Mouse (Mus musculus) adrenal gland, postnatal 10 days (tissue): ENCODE measurements around the gene Rbks. TPM values are rescaled to one million over a fixed set of nuclear protein-coding genes. Genes with fewer than 3 reads are reported as not detected.
A peak's percentile ranks its signal among the peaks of the same experiment; 100 is the strongest.

Experiments
- DNase-seq: peaks from one replicate; pipeline ENCODE4 v3.0.0; 2021; ENCODE audit warnings: mixed read lengths
- microRNA-seq: library from miRNA; unstranded; fragments of <30 nt; microRNA quantifications from one replicate; pipeline ENCODE4 v1.2.0, GENCODE M21; 2021
- total RNA-seq, 2 experiments: library from RNA; stranded (reverse); gene quantifications; 2 replicates each; pipeline ENCODE4 v1.2.3; 2021

Gene Rbks
- total RNA-seq, 2 experiments from 2014 or later, result 9.6 to 13.4 TPM

DNA sequence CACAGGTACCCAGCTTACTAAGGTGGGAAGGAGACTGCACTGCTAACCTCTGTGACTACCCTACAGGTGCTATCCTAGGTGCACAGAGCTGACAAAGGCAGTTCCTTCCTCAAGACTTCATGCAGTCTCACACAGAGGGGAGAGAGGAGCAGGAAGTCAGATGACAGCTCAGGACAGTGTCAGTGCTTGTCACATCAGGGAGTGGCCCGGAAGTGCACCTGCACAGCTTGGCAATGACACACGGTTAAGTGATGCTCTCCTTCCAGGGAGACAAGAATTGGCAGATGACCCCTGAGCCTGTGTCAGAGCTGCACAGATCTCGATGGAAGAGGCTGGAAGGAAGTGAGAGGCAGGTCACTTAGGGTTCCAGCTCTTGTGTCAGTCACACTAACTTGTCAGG is 115.5 kb downstream of the Rbks start:
- DNase-seq, result no peak

- DNase-seq, result no peak
These were observed 116.2 kb downstream of the Rbks start for GRCm38 (mm10) chr5:31581263-31581662.

- DNase-seq, result peak; percentile 73
These were observed 120.9 kb downstream of the Rbks start for GRCm38 (mm10) chr5:31576539-31576975.

Small RNAs within 50 kb of the gene (microRNA-seq; reads per million reads assigned to microRNA genes)
- gene Mir3473e, result not detected

Other genes with a start within 250 kb of the Rbks start
- gene Zfp512, start 245.2 kb downstream of the Rbks start, total RNA-seq, result 10 to 100 TPM; 17.8 to 26.0 TPM
- gene 4930548H24Rik, start 211.9 kb downstream of the Rbks start, total RNA-seq, result under 1 TPM; 0.24 to 0.58 TPM
- gene Gpn1, start 202.9 kb downstream of the Rbks start, total RNA-seq, result 10 to 100 TPM; 22.9 to 23.3 TPM
- gene Slc4a1ap, start 170.6 kb downstream of the Rbks start, total RNA-seq, result 10 to 100 TPM; 27.9 to 28.5 TPM
- gene Supt7l, start 169.8 kb downstream of the Rbks start, total RNA-seq, result 10 to 100 TPM; 16.0 to 20.9 TPM
- gene Mrpl33, start 100.7 kb downstream of the Rbks start, total RNA-seq, result 100 to 1,000 TPM; 282 to 285 TPM
- gene Babam2, start 57 bp upstream of the Rbks start, total RNA-seq, result 10 to 100 TPM; 55.8 to 84.3 TPM